Mouse (Mus musculus) frontal cortex, postnatal 25 days (tissue): Measurements from ENCODE around the gene Atp23.

ENCODE experiments used
- DNase-seq, 2 experiments: peaks; one replicate each; pipeline ENCODE4 v3.0.0; 2022; ENCODE audit warnings: low spot score in 2 of 2

Gene Atp23

DNA sequence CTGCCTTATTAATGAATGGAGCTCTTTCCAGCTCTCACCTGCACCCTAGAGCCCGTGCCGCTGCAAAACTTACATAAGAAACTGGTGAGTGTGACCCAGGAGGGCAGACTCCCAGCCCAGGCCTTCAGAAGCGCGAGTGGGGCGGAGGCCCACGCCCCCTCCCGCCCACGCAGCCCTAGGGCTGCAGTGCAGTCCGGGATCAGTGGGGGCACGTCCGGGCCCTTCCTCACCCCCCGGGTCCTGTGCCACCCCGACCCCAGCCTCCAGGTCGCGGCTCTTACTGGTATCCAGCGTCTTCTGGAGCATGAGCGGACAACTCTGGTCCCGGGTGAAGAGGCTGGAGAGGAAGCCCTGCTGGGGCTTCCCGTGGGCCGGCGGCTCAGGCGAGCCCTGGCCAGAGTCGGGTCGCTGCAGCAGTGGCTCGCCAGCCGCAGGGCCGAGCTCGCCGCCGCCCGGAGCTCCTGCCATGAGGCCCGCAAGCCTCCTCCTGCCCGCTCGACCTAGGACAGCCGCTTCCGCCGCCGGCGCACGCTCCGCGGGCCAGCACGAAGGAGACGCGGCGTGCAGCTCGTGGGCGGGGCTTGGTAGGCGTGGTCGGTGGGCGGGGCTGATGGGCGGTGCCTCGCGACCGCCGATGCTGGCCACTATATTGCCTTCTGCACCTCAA, at the start of gene Atp23:
TSS of gene Atp23 (minus strand) at position 535 of the 667 bp plus-strand sequence.
- DNase-seq, result peak; percentile 75 to 83

DNA sequence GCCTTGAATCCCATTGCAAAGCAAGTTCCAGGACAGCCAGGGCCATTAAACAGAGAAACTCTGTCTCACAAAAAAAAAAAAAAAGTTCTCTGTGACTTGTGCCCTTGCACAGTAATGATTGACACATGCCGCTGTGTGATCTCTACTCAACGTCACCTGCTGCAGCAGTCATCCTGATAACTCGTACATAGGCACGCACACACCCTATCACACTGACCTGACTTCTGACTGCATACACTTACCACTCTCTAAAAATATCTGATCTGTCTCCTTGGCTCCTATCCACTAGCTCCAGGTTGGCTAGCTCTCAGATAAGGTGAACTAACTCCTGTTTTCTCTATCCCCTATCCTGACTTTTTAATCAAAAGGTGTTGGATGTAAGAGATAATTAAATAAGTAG, 49.4 kb upstream of the Atp23 start:
- DNase-seq, result no peak

- no peak for DNase-seq
Measured at GRCm38 (mm10) chr10:126949824-126950223, 48.7 kb upstream of the Atp23 start.

DNA sequence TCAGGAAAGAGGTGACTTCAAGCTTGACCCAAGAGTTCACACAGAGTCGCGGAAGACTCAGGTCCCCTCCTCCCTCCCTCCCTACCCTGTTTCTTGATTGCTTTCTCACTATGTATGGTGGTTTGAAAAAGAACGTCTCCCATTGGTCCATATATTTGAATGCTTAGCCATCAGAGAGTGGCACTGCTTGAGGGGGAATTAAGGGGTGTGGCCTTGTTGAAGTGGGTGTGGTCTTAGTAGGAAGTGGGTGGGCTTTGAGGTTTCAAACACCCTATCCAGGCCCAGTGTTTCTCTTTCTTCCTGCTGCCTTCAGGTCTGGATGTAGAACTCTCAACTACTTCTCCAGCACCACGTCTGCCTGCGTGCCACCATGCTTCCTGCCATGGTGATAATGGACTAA, 44.4 kb upstream of the Atp23 start:
- DNase-seq, result no peak

- DNase-seq, result no peak
Measured at GRCm38 (mm10) chr10:126940949-126941348, 39.8 kb upstream of the Atp23 start.

GRCm38 (mm10) chr10:126935556-126936381, 34.6 kb upstream of the Atp23 start:
- no peak for DNase-seq

- DNase-seq, result no peak
Measured at GRCm38 (mm10) chr10:126935121-126935520, 34.0 kb upstream of the Atp23 start.

DNA sequence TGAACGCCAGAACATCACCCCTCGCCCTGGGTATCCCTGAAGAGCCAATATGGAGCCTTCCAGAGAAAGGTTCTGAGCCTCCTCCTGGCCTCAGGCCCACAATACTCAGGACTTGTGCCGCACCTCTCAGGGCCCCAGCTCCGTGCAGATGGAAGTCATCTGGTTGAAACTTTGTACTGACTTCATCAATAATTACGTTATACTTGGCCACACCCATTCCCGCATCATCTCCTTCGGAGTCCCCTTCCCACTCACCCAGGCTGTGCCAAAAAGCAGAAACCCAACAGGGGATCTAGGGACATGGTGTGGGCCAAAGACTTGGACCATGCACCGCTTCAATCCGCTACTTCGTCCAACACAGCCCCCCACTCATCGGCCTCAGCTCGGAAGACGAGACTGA, 33.4 kb upstream of the Atp23 start:
- DNase-seq, result no peak

- no peak for DNase-seq
Measured at GRCm38 (mm10) chr10:126931760-126932139, 30.6 kb upstream of the Atp23 start.

- DNase-seq, result no peak
Measured at GRCm38 (mm10) chr10:126931123-126931759, 30.1 kb upstream of the Atp23 start.

GRCm38 (mm10) chr10:126930270-126931121, 29.3 kb upstream of the Atp23 start:
- DNase-seq, result no peak

DNA sequence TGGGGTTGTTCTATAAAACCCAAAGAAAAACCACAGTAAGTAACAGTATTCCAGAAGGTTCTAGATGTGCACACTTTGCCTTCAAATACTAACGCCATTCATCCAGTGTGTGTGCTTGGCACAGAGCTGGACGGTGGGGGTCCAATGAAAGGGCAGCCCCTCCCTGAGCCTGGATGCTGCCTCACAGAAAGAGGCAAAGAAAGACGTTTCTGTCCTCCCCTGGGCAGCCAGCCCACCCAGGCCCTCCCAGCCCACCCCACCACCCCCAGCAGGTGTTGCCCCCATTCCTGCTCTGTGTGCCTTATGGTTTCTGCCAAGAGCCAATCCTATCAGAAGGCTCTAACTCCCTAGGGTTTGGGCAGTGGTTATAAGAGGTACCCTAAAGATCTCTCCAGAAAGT, 28.4 kb upstream of the Atp23 start:
- DNase-seq, result no peak

GRCm38 (mm10) chr10:126928819-126929206, 27.7 kb upstream of the Atp23 start:
- no peak for DNase-seq

GRCm38 (mm10) chr10:126928011-126928818, 27.1 kb upstream of the Atp23 start:
- DNase-seq, result peak; percentile 64 to 72

GRCm38 (mm10) chr10:126927101-126927961, 26.2 kb upstream of the Atp23 start:
- DNase-seq, result no peak

- DNase-seq, result no peak
Measured at GRCm38 (mm10) chr10:126925391-126925790, 24.2 kb upstream of the Atp23 start.

DNA sequence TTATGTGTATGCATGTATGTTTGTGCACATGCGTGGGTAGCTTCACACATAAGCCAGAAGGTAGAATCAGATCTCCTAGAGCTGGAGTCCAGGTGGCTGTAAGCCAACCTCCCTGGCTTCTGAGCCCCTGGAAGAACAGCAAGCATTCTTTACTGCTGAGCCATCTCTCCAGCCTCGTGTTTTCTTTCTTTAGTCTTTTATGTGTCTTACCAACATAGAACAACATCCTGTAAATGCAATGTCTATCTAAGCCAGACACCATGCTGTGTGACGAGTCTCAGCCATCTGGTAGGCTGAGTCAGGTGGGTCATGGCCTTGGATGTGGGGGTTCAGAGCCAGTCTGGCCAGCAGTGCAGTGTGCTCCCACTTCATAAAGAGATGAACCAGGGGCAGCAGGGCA, 22.9 kb upstream of the Atp23 start:
- DNase-seq, result no peak

- no peak for DNase-seq
Measured at GRCm38 (mm10) chr10:126920220-126920619, 19.1 kb upstream of the Atp23 start.

DNA sequence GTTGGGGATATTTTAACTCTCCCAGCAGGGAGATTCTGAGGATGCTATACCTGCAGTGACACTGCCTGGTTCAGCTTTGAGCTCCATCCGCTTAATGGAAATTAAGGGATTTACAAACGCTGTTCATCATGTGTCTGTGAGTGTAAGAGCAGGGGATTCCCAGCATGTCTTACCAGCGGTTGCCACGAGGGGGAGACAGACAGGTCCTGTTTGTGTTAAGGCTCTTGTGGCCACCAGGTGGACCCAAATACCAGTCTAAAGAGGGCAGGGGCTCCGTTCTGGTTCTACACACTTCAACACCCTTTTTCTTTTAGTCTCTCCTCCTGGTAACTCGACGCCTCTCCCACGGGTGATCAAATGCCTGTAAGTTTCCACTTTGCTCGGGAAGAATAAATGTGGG, 17.9 kb upstream of the Atp23 start:
- DNase-seq, result peak; percentile 97

- no peak for DNase-seq
Measured at GRCm38 (mm10) chr10:126914288-126914687, 13.1 kb upstream of the Atp23 start.
